Mouse (Mus musculus): ENCODE measurements at regions not wholly inside any gene's neighbourhood (a gene's known extent, or its start where the extent isn't known, plus 50 kb on each side); places are given as distances from the start of the nearest gene placed in this dataset.

DNA sequence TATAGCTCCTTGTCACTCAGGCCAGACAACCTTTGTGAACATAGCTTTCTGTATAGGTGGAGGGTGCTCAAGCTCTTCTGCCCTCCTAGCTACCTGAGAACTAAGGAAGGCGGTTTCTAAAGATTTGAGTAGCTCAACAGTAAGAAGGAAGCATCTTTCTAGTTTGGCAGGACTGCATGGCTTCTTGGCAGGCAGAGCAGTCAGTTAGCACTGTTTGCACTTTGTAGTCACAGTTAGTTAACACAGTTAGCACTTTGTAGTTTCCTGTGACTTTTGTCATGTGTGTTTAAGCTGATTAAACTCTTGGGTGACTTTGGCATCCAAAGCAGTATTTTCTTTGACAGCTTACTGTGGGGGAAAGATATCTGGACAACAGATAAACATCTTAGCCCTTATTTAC is 219.7 kb downstream of the Zbbx start:
- no peak for DNase-seq (ENCODE audit: low spot score in 2 of 2)

DNA sequence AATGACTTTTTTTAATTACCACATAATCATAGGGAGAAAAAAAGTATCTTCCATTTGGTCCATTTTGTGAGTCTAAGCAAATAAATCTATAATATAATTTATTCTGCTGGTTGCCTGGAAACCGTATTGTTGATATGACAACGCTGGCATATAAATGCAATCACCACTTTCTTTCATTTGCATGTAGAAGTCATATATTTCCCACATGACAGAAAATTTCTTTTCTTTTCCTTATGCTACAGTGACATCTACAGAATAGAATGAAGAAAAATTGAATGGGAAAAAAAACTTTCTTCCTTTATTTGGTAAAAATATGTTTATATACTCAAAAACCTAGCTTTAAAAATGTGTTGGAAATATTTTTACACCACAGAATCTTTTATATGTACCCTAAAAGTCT is 243.6 kb downstream of the Zbbx start:
- DNase-seq (ENCODE audit: low spot score in 2 of 2), result peak in 1 of 2 experiments; percentile 18

DNA sequence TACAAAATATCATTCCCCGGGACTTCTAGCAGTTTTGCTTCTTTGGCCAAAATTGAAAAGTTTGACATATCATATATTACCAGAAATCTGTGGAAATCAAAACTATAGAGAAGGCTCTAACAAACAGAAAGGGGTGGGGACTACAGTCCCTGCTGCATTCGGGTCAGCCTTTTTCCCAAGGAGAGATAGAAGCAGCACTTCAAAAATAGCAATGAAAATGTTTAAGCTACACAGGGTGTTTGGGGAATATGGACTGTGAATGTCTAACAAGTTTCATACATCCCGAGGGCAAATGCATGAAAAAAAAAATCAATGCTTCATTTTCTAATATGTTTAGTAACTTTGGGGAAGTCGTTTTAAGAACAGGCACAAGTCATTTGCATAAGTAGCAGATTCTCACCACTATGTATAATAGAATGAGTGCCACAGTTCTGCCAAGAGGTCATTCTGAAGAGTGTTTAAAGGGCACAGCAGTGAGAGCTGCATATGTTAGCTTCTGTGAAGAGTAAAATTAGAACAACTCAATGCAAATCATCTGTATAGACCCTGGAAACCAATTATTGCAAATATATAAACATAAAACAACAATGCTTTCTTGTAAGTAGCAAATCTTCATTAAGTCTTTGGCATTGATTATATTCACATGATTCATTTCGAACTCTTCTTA is 244.2 kb downstream of the Zbbx start:
- DNase-seq (ENCODE audit: low spot score in 2 of 2), result no peak

GRCm38 (mm10) chr3:74904177-74904576 is 260.7 kb downstream of the Zbbx start:
- no peak for DNase-seq (ENCODE audit: low spot score in 2 of 2)
